Mouse (Mus musculus) CH12.LX (cell line): Measurements from ENCODE around the gene Scarb2. TPM values are rescaled to one million over a fixed set of nuclear protein-coding genes. Genes with fewer than 3 reads are reported as not detected.

Source experiments
- DNase-seq: peaks from one replicate; pipeline ENCODE4 v3.0.0-alpha.2; 2013; ENCODE audit errors: extremely low read depth
- H3K27ac ChIP-seq: 2 replicates; pipeline ENCODE4 v1.5.1; 2012; ENCODE audit warnings: low read depth, mild to moderate bottlenecking, control low read depth, moderate library complexity; ENCODE audit not compliant: insufficient read depth
- H3K27me3 ChIP-seq: replicated peaks from 2 replicates; pipeline ENCODE3; 2012; ENCODE audit warnings: inconsistent platforms
- H3K36me3 ChIP-seq, 2 experiments: replicated peaks in 1 of 2; 2 replicates each; pipeline versions ENCODE3 to v1.6.1; 2012; ENCODE audit warnings: inconsistent platforms in 1 of 2, low read length in 1 of 2, mild to moderate bottlenecking in 1 of 2, mixed read lengths in 1 of 2, moderate library complexity in 1 of 2; ENCODE audit not compliant: control insufficient read depth in 1 of 2, insufficient read depth in 1 of 2
- H3K4me1 ChIP-seq, 2 experiments: 2 replicates each; pipeline ENCODE4 v1.6.1; 2012; ENCODE audit warnings: inconsistent platforms in 1 of 2, moderate library complexity in 1 of 2; ENCODE audit not compliant: insufficient read depth in 2 of 2, control insufficient read depth in 1 of 2
- H3K4me2 ChIP-seq: 2 replicates; pipeline ENCODE4 v1.6.1; 2012; ENCODE audit warnings: low read depth, mild to moderate bottlenecking, control low read depth; ENCODE audit not compliant: poor library complexity, insufficient read depth, severe bottlenecking
- H3K4me3 ChIP-seq, 3 experiments: fragments of 150-350 bp in 1 of 3; sonication (generic) in 1 of 3; replicated peaks in 1 of 3; 2 replicates each; pipeline versions ENCODE3 to v1.5.1; 2011 to 2012; ENCODE audit warnings: low read depth in 2 of 3, low read length in 2 of 3, mild to moderate bottlenecking in 2 of 3, moderate library complexity in 2 of 3, control low read depth in 1 of 3, improper control_type of control experiment in 1 of 3, inconsistent platforms in 1 of 3, mixed read lengths in 1 of 3; ENCODE audit not compliant: poor library complexity in 1 of 3
- H3K79me2 ChIP-seq: replicated peaks from 2 replicates; pipeline ENCODE4 v1.6.1; 2012; ENCODE audit warnings: mild to moderate bottlenecking, moderate library complexity; ENCODE audit not compliant: control insufficient read depth, poor library complexity, insufficient read depth, severe bottlenecking; ENCODE audit errors: extremely low read depth
- H3K9ac ChIP-seq: 2 replicates; pipeline ENCODE4 v1.6.1; 2012; ENCODE audit warnings: low read depth, mild to moderate bottlenecking, control low read depth, moderate library complexity; ENCODE audit not compliant: insufficient read depth
- H3K9me3 ChIP-seq: replicated peaks from 2 replicates; pipeline ENCODE3; 2012; ENCODE audit warnings: low read length, inconsistent platforms, mixed read lengths
- CHD1 ChIP-seq: IDR thresholded peaks from 2 replicates; pipeline ENCODE4 v1.6.1; 2012; ENCODE audit warnings: low read depth, low read length, improper control_type of control experiment, inconsistent platforms
- CTCF ChIP-seq, 2 experiments: IDR thresholded peaks in 1 of 2; conservative IDR thresholded peaks in 1 of 2; 2 replicates each; pipeline ENCODE4 v1.5.1; 2011 to 2012; ENCODE audit warnings: low read depth in 2 of 2, low read length in 2 of 2, improper control_type of control experiment in 1 of 2, inconsistent platforms in 1 of 2, mild to moderate bottlenecking in 1 of 2, moderate library complexity in 1 of 2
- E2F4 ChIP-seq: IDR thresholded peaks from 2 replicates; pipeline ENCODE4 v1.6.1; 2011; ENCODE audit warnings: low read depth, low read length, improper control_type of control experiment; ENCODE audit not compliant: insufficient replicate concordance
- ELF1 ChIP-seq: IDR thresholded peaks from 2 replicates; pipeline ENCODE4 v1.6.1; 2014; ENCODE audit warnings: low read depth, mild to moderate bottlenecking, inconsistent platforms, low read length, improper control_type of control experiment
- EP300 ChIP-seq: IDR thresholded peaks from 2 replicates; pipeline ENCODE4 v1.6.1; 2011; ENCODE audit warnings: low read length, improper control_type of control experiment
- ETS1 ChIP-seq: conservative IDR thresholded peaks from 2 replicates; pipeline ENCODE4 v1.6.1; 2012; ENCODE audit warnings: low read depth, mild to moderate bottlenecking, inconsistent platforms, low read length, improper control_type of control experiment, moderate library complexity
- GABPA ChIP-seq: IDR thresholded peaks from 2 replicates; pipeline ENCODE4 v1.6.1; 2012; ENCODE audit warnings: low read depth, low read length, improper control_type of control experiment, inconsistent platforms; ENCODE audit not compliant: insufficient replicate concordance
- JUN ChIP-seq: IDR thresholded peaks from 2 replicates; pipeline ENCODE4 v1.6.1; 2011; ENCODE audit warnings: low read depth, mild to moderate bottlenecking, low read length, improper control_type of control experiment, moderate library complexity; ENCODE audit not compliant: insufficient read depth
- MYC ChIP-seq: IDR thresholded peaks from 2 replicates; pipeline ENCODE4 v1.6.1; 2011; ENCODE audit warnings: low read depth, mild to moderate bottlenecking, improper control_type of control experiment, low read length
- NELFE ChIP-seq: IDR thresholded peaks from 2 replicates; pipeline ENCODE4 v1.6.1; 2011; ENCODE audit warnings: low read depth, low read length, improper control_type of control experiment
- NRF1 ChIP-seq: IDR thresholded peaks from 2 replicates; pipeline ENCODE4 v1.6.1; 2014; ENCODE audit warnings: low read depth, mild to moderate bottlenecking, inconsistent platforms, low read length, improper control_type of control experiment, moderate library complexity
- POLR2AphosphoS2 ChIP-seq: IDR thresholded peaks from 2 replicates; pipeline ENCODE4 v1.6.1; 2011; ENCODE audit warnings: low read depth, low read length, improper control_type of control experiment
- RAD21 ChIP-seq: IDR thresholded peaks from 2 replicates; pipeline ENCODE4 v1.6.1; 2011; ENCODE audit warnings: low read depth, mild to moderate bottlenecking, low read length, improper control_type of control experiment, moderate library complexity
- SIN3A ChIP-seq: IDR thresholded peaks from 2 replicates; pipeline ENCODE4 v1.6.1; 2012; ENCODE audit warnings: low read length, improper control_type of control experiment, inconsistent platforms
- SMC3 ChIP-seq: IDR thresholded peaks from 2 replicates; pipeline ENCODE4 v1.6.1; 2011; ENCODE audit warnings: low read depth, low read length, improper control_type of control experiment
- TCF12 ChIP-seq: IDR thresholded peaks from 2 replicates; pipeline ENCODE4 v1.6.1; 2014; ENCODE audit warnings: low read depth, mild to moderate bottlenecking, inconsistent platforms, low read length, improper control_type of control experiment
- UBTF ChIP-seq: IDR thresholded peaks from 2 replicates; pipeline ENCODE4 v1.6.1; 2012; ENCODE audit warnings: low read depth, mild to moderate bottlenecking, inconsistent platforms, low read length, improper control_type of control experiment, moderate library complexity
- USF1 ChIP-seq: IDR thresholded peaks from 2 replicates; pipeline ENCODE4 v1.6.1; 2014; ENCODE audit warnings: low read depth, mild to moderate bottlenecking, inconsistent platforms, low read length, improper control_type of control experiment
- ZMIZ1 ChIP-seq: IDR thresholded peaks from 2 replicates; pipeline ENCODE4 v1.6.1; 2012; ENCODE audit warnings: low read depth, mild to moderate bottlenecking, inconsistent platforms, low read length, improper control_type of control experiment
- dilution Hi-C: fragments of 300-500 bp; cut with MboI; formaldehyde crosslinking; loops from 2 replicates; pipeline ENCODE4 v1.14.3; 2020; ENCODE audit warnings: low sequenced_read_pairs; ENCODE audit not compliant: extremely low pct_unique_long_range_greater_than_20kb, extremely low pct_ligation_motif_present
- in situ Hi-C: fragments of 300-500 bp; cut with MboI; formaldehyde crosslinking; loops from 3 replicates; pipeline ENCODE4 v1.14.3; 2019; ENCODE audit warnings: low sequenced_read_pairs, low pct_ligation_motif_present, low pct_unique_long_range_greater_than_20kb, mixed read lengths
- polyA plus RNA-seq: library from polyadenylated mRNA; unstranded; fragments of >175 nt; gene quantifications from 2 replicates; pipeline ENCODE4 v1.2.1, GENCODE M21; 2012; ENCODE audit warnings: low read depth; ENCODE audit not compliant: insufficient read length
- total RNA-seq, 2 experiments: library from RNA; depleted of rRNA; stranded (reverse); fragments of 300-350 nt in 1 of 2; fragments of >200 nt in 1 of 2; gene quantifications; 2 replicates each; pipeline ENCODE4 v1.2.3; 2012 to 2014

Gene Scarb2
- total and polyA plus RNA-seq, 3 experiments: 7.2 to 9.5 (median 9.2) TPM

- H3K4me1 ChIP-seq: peaks cover 0 to 11% of the 10 kb centered on the region in 2 experiments; a peak in 2 of 4 replicates
- in situ Hi-C loops: no loop called here
Measured at GRCm38 (mm10) chr5:92554891-92555511, 48.4 kb upstream of the Scarb2 start, which contains the start of gene Fam47e. TSS of gene Fam47e (plus strand) at chr5:92555069.

GRCm38 (mm10) chr5:92554443-92554842 lies 47.8 kb upstream of the Scarb2 start:
- dilution Hi-C loops: no loop called here
- Histone ChIP-seq H3K79me2 (no peaks in the 10 kb centered on the region), H3K4me3 (no peak overlapping the region)
- no peak for TF ChIP-seq CHD1
- no peak for TF ChIP-seq MYC
- TF ChIP-seq SMC3: no peak
- TF ChIP-seq ELF1: no peak
- TF ChIP-seq ZMIZ1: no peak
- no peak for TF ChIP-seq SIN3A
- TF ChIP-seq, all 38 proteins: peak for 0
- Histone ChIP-seq H3K36me3 (no peaks in the 10 kb centered on the region), H3K4me2 (no peak overlapping the region), H3K27me3 (no peaks in the 10 kb centered on the region), H3K9me3 (no peaks in the 10 kb centered on the region), H3K4me1 (peaks cover 0 to 11% of the 10 kb centered on the region in 2 experiments; a peak in 2 of 4 replicates), H3K27ac (no peak overlapping the region), H3K9ac (no peak overlapping the region)
- in situ Hi-C loops: no loop called here
- DNase-seq: no peak

More at GRCm38 (mm10) chr5:92554891-92555511, 48.4 kb upstream of the Scarb2 start, which contains the start of gene Fam47e:
- Histone ChIP-seq H3K4me3 (no peak within 1 kb of the TSS), H3K79me2 (no peaks in the 10 kb centered on the region), H3K27me3 (no peaks in the 10 kb centered on the region), H3K9me3 (no peaks in the 10 kb centered on the region), H3K4me2 (no peak within 1 kb of the TSS), H3K36me3 (no peaks in the 10 kb centered on the region), H3K9ac (no peak within 1 kb of the TSS), H3K27ac (no peak within 1 kb of the TSS)
- no peak for DNase-seq
- dilution Hi-C loops: no loop called here
- no peak for TF ChIP-seq EP300
- TF ChIP-seq USF1: no peak
- TF ChIP-seq ETS1: no peak
- no peak for TF ChIP-seq CTCF (conservative IDR thresholded peaks at IDR 0.05 in 1 of 2, IDR thresholded peaks at IDR 0.05 in 1 of 2; ENCODE audit: low read depth in 2 of 2, low read length in 2 of 2)
- TF ChIP-seq POLR2AphosphoS2: no peak
- no peak for TF ChIP-seq ELF1
- TF ChIP-seq TCF12: no peak
- TF ChIP-seq JUN: no peak
- no peak for TF ChIP-seq GABPA
- no peak for TF ChIP-seq RAD21
- no peak for TF ChIP-seq UBTF
- TF ChIP-seq NELFE: no peak
- TF ChIP-seq NRF1: no peak
- no peak for TF ChIP-seq SMC3
- TF ChIP-seq E2F4: no peak
